Mouse (Mus musculus) midbrain, postnatal 0 days (tissue): ENCODE measurements around the gene Osbpl3. TPM values are rescaled to one million over a fixed set of nuclear protein-coding genes. Genes with fewer than 3 reads are reported as not detected.

Experiments used
- ATAC-seq: fragments of 200-750 bp; cut with Nextera tagmentation; 2 replicates; pipeline ENCODE4 v1.8.0; 2017; ENCODE audit warnings: moderate number of reproducible peaks, mild to moderate bottlenecking, moderate TSS enrichment, moderate library complexity; ENCODE audit not compliant: low FRiP score
- DNase-seq: peaks from one replicate; pipeline ENCODE4 v3.0.0-alpha.2; 2015; ENCODE audit warnings: low spot score
- H3K27ac ChIP-seq: fragments of 300-500 bp; sonication (generic); 2 replicates; pipeline ENCODE4 v1.5.1; 2014; ENCODE audit warnings: low read depth, mild to moderate bottlenecking, low read length, mixed read lengths
- H3K27me3 ChIP-seq: fragments of 300-500 bp; sonication (generic); 2 replicates; pipeline ENCODE4 v1.6.1; 2014; ENCODE audit warnings: low read length, control low read depth, mixed read lengths; ENCODE audit not compliant: insufficient read depth
- H3K36me3 ChIP-seq: fragments of 300-500 bp; sonication (generic); 2 replicates; pipeline ENCODE4 v1.6.1; 2014; ENCODE audit warnings: low read length, control low read depth, mixed read lengths; ENCODE audit not compliant: insufficient read depth
- H3K4me1 ChIP-seq: fragments of 300-500 bp; sonication (generic); 2 replicates; pipeline ENCODE4 v1.6.1; 2014; ENCODE audit warnings: mild to moderate bottlenecking, control low read depth, antibody characterized with exemption, low read length, mixed read lengths; ENCODE audit not compliant: insufficient read depth
- H3K4me2 ChIP-seq: fragments of 300-500 bp; sonication (generic); 2 replicates; pipeline ENCODE4 v1.6.1; 2014; ENCODE audit warnings: low read depth, mild to moderate bottlenecking, low read length, mixed read lengths; ENCODE audit not compliant: poor library complexity, severe bottlenecking
- H3K4me3 ChIP-seq: fragments of 300-500 bp; sonication (generic); 2 replicates; pipeline ENCODE4 v1.5.1; 2014; ENCODE audit warnings: low read depth, mild to moderate bottlenecking, low read length, moderate library complexity
- H3K9ac ChIP-seq: fragments of 300-500 bp; sonication (generic); replicated peaks from 2 replicates; pipeline ENCODE4 v1.6.1; 2014; ENCODE audit warnings: mild to moderate bottlenecking, low read length, moderate library complexity, mixed read lengths; ENCODE audit not compliant: poor library complexity, severe bottlenecking
- H3K9me3 ChIP-seq: fragments of 300-500 bp; sonication (generic); 2 replicates; pipeline ENCODE4 v1.6.1; 2016; ENCODE audit warnings: low read length, control low read depth
- CTCF ChIP-seq: IDR thresholded peaks from 2 replicates; pipeline ENCODE4 v1.5.1; 2016; ENCODE audit warnings: antibody characterized with exemption, mild to moderate bottlenecking
- WGBS: fragments of 180-500 bp; shearing (Covaris S2); extraction: QIAGEN DNeasy Blood & Tissue Kit; methylation state at CpG from one replicate; pipeline ENCODE4 v1.1.7; 2014; 5-methylcytosine and 5-hydroxymethylcytosine counted together
- polyA plus RNA-seq: library from polyadenylated mRNA; unstranded; fragments of >200 nt; fragmentation: Nextera tagmentation; extraction: Ambion mirVana; gene quantifications from 2 replicates; pipeline ENCODE4 v1.2.1, GENCODE M21; 2015
- total RNA-seq: library from RNA; depleted of rRNA; stranded (reverse); fragments of >200 nt; gene quantifications from 2 replicates; pipeline ENCODE4 v1.2.3, GENCODE M21; 2014; rRNA removed

Gene Osbpl3
- total RNA-seq (9.5 and 9.7 TPM in 2 replicates), polyA plus RNA-seq (4.2 and 5.5 TPM in 2 replicates)

DNA sequence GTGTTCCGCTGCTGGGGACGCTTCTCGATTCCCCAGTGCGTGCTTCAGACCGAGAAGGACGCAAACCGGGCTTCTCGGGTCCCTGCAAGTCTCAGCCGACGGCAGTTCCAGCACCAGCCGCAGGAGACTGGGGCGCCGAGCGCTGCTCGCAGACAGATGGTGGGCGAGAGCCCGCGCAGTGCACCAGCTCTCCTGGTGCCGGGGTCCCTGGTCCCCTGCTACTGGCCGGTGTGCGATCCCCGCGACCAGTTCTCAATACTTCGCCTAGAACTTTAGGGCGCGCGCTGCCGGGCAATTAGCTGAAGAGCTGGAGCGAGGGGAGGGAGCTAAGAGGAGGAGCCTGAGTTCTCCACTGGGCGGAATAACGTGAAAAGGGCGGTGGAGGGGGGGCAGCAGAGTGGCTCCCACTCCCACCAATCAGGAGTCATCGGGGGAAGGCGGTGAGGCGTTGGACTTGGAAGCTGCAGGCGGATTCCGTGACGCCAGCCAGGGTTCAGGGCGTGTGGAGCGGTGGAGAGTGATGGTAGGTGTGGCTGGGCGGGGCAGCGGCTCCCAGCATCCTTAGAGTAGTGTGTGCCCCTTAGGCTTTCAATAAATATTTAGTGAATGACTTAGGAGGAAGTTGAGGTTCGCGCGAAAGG lies at the start of gene Osbpl3:
Osbpl3 (minus strand) TSS at position 373 of the 641 bp plus-strand sequence.
- H3K9me3 ChIP-seq, result no peaks in the 10 kb centered on the region
- no peaks in the 10 kb centered on the region for H3K36me3 ChIP-seq
- TF ChIP-seq CTCF, result peak; percentile 65
- H3K4me3 ChIP-seq, result peak within 1 kb of the TSS; percentile 53
- 0 out of 2 replicates have a peak, but pooled peaks cover 2% of the 10 kb centered on the region for H3K27me3 ChIP-seq
- peak within 1 kb of the TSS; percentile 89 for H3K4me2 ChIP-seq
- no peaks in the 10 kb centered on the region; the same call in 1 of the 2 replicates for H3K4me1 ChIP-seq
- peak within 1 kb of the TSS; percentile 38 for H3K27ac ChIP-seq
- DNase-seq (peak; percentile 93), ATAC-seq (peak; percentile 94)
- WGBS, result under 1% methylated on average over 45 of the region's 45 CpGs
- H3K9ac ChIP-seq, result peak within 1 kb of the TSS; percentile 61

DNA sequence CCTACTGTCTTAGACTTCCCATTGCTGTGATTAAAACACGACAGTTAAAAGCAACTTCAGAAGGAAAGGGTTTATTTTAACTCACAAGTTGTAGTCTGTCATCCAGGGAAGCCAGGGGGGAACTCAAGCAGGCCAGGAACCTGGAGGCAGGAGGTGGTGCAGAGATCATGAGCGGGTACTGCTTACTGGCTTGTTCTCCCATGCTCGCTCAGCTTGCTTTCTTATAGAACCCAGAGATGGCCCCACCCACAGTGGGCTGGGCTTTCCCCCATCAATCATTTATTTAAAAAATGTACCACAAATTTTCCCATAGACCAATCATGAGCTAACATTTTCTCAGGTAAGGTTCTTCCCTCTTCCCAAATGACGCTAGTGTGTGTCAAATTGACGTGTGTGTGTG lies 49.5 kb upstream of the Osbpl3 start:
- Histone ChIP-seq H3K9me3 (no peaks in the 10 kb centered on the region), H3K27me3 (no peaks in the 10 kb centered on the region), H3K4me3 (no peak overlapping the region), H3K36me3 (no peaks in the 10 kb centered on the region), H3K27ac (no peak overlapping the region), H3K4me1 (no peaks in the 10 kb centered on the region), H3K4me2 (no peak overlapping the region), H3K9ac (no peak overlapping the region)
- TF ChIP-seq CTCF, result no peak
- 92% methylated on average over 5 of the region's 5 CpGs for WGBS
- DNase-seq (no peak), ATAC-seq (no peak)

- Histone ChIP-seq H3K9ac (no peak overlapping the region), H3K4me1 (no peaks in the 10 kb centered on the region), H3K27ac (no peak overlapping the region), H3K27me3 (no peaks in the 10 kb centered on the region), H3K9me3 (no peaks in the 10 kb centered on the region), H3K4me3 (no peak overlapping the region), H3K4me2 (no peak overlapping the region), H3K36me3 (no peaks in the 10 kb centered on the region)
- no peak for DNase-seq
- ATAC-seq, result no peak
- TF ChIP-seq CTCF, result no peak
- 88% methylated on average over 5 of the region's 5 CpGs for WGBS
Measured at GRCm38 (mm10) chr6:50504711-50505110, 48.7 kb upstream of the Osbpl3 start.

DNA sequence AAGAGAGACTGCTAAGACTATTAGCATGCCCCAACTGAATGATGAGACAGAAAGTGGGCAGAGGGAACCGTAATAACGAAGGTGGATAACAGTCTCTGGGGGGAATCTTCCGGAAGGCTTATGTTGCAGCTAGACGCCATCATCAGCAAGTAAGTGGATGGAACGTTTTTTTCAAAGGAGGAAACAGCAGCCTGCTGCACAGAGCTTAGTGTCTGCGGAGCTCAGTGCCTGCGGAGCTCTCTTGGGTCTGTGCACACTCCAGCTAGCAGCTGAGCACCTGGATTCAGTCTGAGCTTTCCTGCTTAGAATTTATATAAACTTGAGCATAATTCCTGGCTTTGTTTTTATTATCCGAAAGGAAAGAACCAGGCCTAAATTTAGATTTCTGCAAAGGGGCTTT lies 47.8 kb upstream of the Osbpl3 start:
- Histone ChIP-seq H3K9me3 (no peaks in the 10 kb centered on the region), H3K4me3 (no peak overlapping the region), H3K4me2 (no peak overlapping the region), H3K36me3 (no peaks in the 10 kb centered on the region), H3K4me1 (no peaks in the 10 kb centered on the region), H3K9ac (no peak overlapping the region), H3K27ac (no peak overlapping the region), H3K27me3 (no peaks in the 10 kb centered on the region)
- ATAC-seq, result no peak
- WGBS, result 28% methylated on average over 8 of the region's 8 CpGs
- no peak for TF ChIP-seq CTCF
- peak; percentile 29 for DNase-seq

- Histone ChIP-seq H3K27ac (no peak overlapping the region), H3K9me3 (no peaks in the 10 kb centered on the region), H3K9ac (no peak overlapping the region), H3K27me3 (no peaks in the 10 kb centered on the region), H3K4me2 (no peak overlapping the region), H3K4me3 (no peak overlapping the region), H3K36me3 (no peaks in the 10 kb centered on the region), H3K4me1 (no peaks in the 10 kb centered on the region)
- 92% methylated on average over 4 of the region's 4 CpGs for WGBS
- ATAC-seq (no peak), DNase-seq (no peak)
- no peak for TF ChIP-seq CTCF
Measured at GRCm38 (mm10) chr6:50503031-50503430, 47.0 kb upstream of the Osbpl3 start.

DNA sequence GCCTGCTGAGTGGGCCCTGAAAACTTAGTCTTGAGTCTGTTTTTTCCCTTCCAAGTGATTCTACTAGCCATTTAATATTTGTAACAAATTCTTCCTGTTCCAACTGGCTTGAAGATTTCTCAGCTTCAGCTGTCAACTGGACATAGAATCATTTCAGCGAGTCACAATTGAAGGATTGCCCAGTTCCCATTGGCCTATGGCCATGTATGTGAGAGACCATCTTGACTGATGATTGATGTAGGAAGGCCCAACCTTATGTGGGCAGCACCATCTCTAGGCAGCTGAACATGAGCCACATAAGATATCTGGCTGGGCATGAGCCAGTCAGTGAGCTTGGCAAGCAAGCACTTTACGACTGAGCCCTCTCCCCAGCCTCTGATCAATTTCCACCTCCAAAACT lies 42.3 kb upstream of the Osbpl3 start:
- no peaks in the 10 kb centered on the region for H3K36me3 ChIP-seq
- no peaks in the 10 kb centered on the region; the same call in 1 of the 2 replicates for H3K27me3 ChIP-seq
- H3K9ac ChIP-seq, result no peak overlapping the region
- H3K9me3 ChIP-seq, result no peaks in the 10 kb centered on the region
- ATAC-seq (no peak), DNase-seq (no peak)
- H3K4me1 ChIP-seq, result no peaks in the 10 kb centered on the region
- no peak overlapping the region for H3K4me3 ChIP-seq
- H3K4me2 ChIP-seq, result no peak overlapping the region
- 91% methylated on average over 2 of the region's 2 CpGs for WGBS
- no peak overlapping the region for H3K27ac ChIP-seq
- TF ChIP-seq CTCF, result no peak
